Mouse (Mus musculus): ENCODE results near the gene Fnd3c2. TPM values are rescaled to one million over a fixed set of nuclear protein-coding genes. Genes with fewer than 3 reads are reported as not detected.
A peak's percentile ranks its signal among the peaks of the same experiment; 100 is the strongest.
"Not testable (repeated sequence)": the region's sequence is repeated elsewhere in the genome, so short reads cannot be mapped to it uniquely, and the experiment has no call there.

Gene Fnd3c2
- not detected in 2 replicates for polyA plus RNA-seq (2016; fragmentation: Nextera tagmentation; extraction: Ambion mirVana)

- Histone ChIP-seq H3K4me1 (no peaks in the 10 kb centered on the region), H3K36me3 (no peaks in the 10 kb centered on the region), H3K9ac (no peak within 1 kb of the TSS), H3K9me3 (no peaks in the 10 kb centered on the region), H3K4me3 (no peak within 1 kb of the TSS), H3K4me2 (replicated peaks) (no peak within 1 kb of the TSS), H3K27me3 (no peaks in the 10 kb centered on the region), H3K27ac (no peak within 1 kb of the TSS)
- no peak for ATAC-seq (ENCODE audit: insufficient number of reproducible peaks, insufficient read depth, low FRiP score, low TSS enrichment)
- WGBS = 86% methylated on average over 4 of the region's 4 CpGs
Measured at GRCm38 (mm10) chrX:106255276-106255675, at the start of gene Fnd3c2. Gene Fnd3c2 (minus strand): TSS chrX:106255376.

GRCm38 (mm10) chrX:106284441-106284840 lies 29.3 kb upstream of the Fnd3c2 start:
- ATAC-seq (ENCODE audit: insufficient number of reproducible peaks, insufficient read depth, low FRiP score, low TSS enrichment) = no peak
- H3K27ac ChIP-seq = no peak overlapping the region
- WGBS = 77% methylated on average over 2 of the region's 2 CpGs

GRCm38 (mm10) chrX:106221058-106221457 lies 34.1 kb downstream of the Fnd3c2 start, which contains the start of gene Taf9b:
Gene Taf9b (minus strand): TSS chrX:106221158.
- Histone ChIP-seq H3K36me3 (no peaks in the 10 kb centered on the region), H3K4me2 (replicated peaks) (peak within 1 kb of the TSS; percentile 46), H3K9me3 (no peaks in the 10 kb centered on the region), H3K4me1 (no peaks in the 10 kb centered on the region), H3K27me3 (no peaks in the 10 kb centered on the region), H3K4me3 (peak within 1 kb of the TSS; percentile 46), H3K27ac (no peak within 1 kb of the TSS), H3K9ac (no peak within 1 kb of the TSS)
- 94% methylated on average over 25 of the region's 25 CpGs for WGBS
- no peak for ATAC-seq (ENCODE audit: insufficient number of reproducible peaks, insufficient read depth, low FRiP score, low TSS enrichment)

More at GRCm38 (mm10) chrX:106284441-106284840, 29.3 kb upstream of the Fnd3c2 start:
- H3K4me2 ChIP-seq (replicated peaks) = no peak overlapping the region
- no peaks in the 10 kb centered on the region for H3K4me1 ChIP-seq
- no peaks in the 10 kb centered on the region for H3K9me3 ChIP-seq
- no peaks in the 10 kb centered on the region for H3K27me3 ChIP-seq
- no peaks in the 10 kb centered on the region for H3K36me3 ChIP-seq
- H3K4me3 ChIP-seq = no peak overlapping the region
- H3K9ac ChIP-seq = no peak overlapping the region

GRCm38 (mm10) chrX:106219171-106220032 lies 35.8 kb downstream of the Fnd3c2 start:
- Histone ChIP-seq H3K4me1 (no peaks in the 10 kb centered on the region), H3K27me3 (no peaks in the 10 kb centered on the region), H3K9ac (peak overlapping the region; percentile 49; the same call in 1 of the 2 replicates), H3K27ac (peak overlapping the region; percentile 60), H3K36me3 (no peaks in the 10 kb centered on the region), H3K4me2 (replicated peaks) (peak overlapping the region; percentile 46), H3K9me3 (no peaks in the 10 kb centered on the region), H3K4me3 (peak overlapping the region; percentile 46)
- peak; percentile 90 for ATAC-seq (ENCODE audit: insufficient number of reproducible peaks, insufficient read depth, low FRiP score, low TSS enrichment)
- WGBS = 19% methylated on average over 56 of the region's 60 CpGs

GRCm38 (mm10) chrX:106209100-106209499 lies 46.1 kb downstream of the Fnd3c2 start:
- no peaks in the 10 kb centered on the region for H3K36me3 ChIP-seq
- H3K4me3 ChIP-seq = no peak overlapping the region
- ATAC-seq (ENCODE audit: insufficient number of reproducible peaks, insufficient read depth, low FRiP score, low TSS enrichment) = no peak
- WGBS = 81% methylated on average over 2 of the region's 2 CpGs
- no peak overlapping the region for H3K9ac ChIP-seq
- H3K9me3 ChIP-seq = no peaks in the 10 kb centered on the region
- H3K27me3 ChIP-seq = no peaks in the 10 kb centered on the region
- H3K4me1 ChIP-seq = no peaks in the 10 kb centered on the region
- H3K4me2 ChIP-seq (replicated peaks) = no peak overlapping the region
- H3K27ac ChIP-seq = no peak overlapping the region

GRCm38 (mm10) chrX:106198904-106199303 lies 56.3 kb downstream of the Fnd3c2 start:
- H3K9me3 ChIP-seq = no peaks in the 10 kb centered on the region
- H3K4me1 ChIP-seq = no peaks in the 10 kb centered on the region
- H3K4me2 ChIP-seq (replicated peaks) = no peak overlapping the region
- whole genome bisulfite sequencing = 89% methylated on average over 5 of the region's 5 CpGs
- no peaks in the 10 kb centered on the region for H3K27me3 ChIP-seq
- peaks cover 34% of the 10 kb centered on the region for H3K36me3 ChIP-seq
- ATAC-seq (ENCODE audit: insufficient number of reproducible peaks, insufficient read depth, low FRiP score, low TSS enrichment) = no peak
- no peak overlapping the region for H3K9ac ChIP-seq
- H3K4me3 ChIP-seq = no peak overlapping the region
- no peak overlapping the region for H3K27ac ChIP-seq

GRCm38 (mm10) chrX:106197308-106197707 lies 57.9 kb downstream of the Fnd3c2 start:
- H3K27me3 ChIP-seq = no peaks in the 10 kb centered on the region
- H3K9ac ChIP-seq = no peak overlapping the region
- peaks cover 30% of the 10 kb centered on the region for H3K36me3 ChIP-seq
- no peak overlapping the region for H3K4me2 ChIP-seq (replicated peaks)
- no peaks in the 10 kb centered on the region for H3K4me1 ChIP-seq
- H3K27ac ChIP-seq = no peak overlapping the region
- 68% methylated on average over 5 of the region's 5 CpGs for WGBS
- no peak for ATAC-seq (ENCODE audit: insufficient number of reproducible peaks, insufficient read depth, low FRiP score, low TSS enrichment)
- no peak overlapping the region for H3K4me3 ChIP-seq
- no peaks in the 10 kb centered on the region for H3K9me3 ChIP-seq

GRCm38 (mm10) chrX:106194361-106194760 lies 60.8 kb downstream of the Fnd3c2 start:
- 87% methylated on average over 6 of the region's 6 CpGs for WGBS

GRCm38 (mm10) chrX:106190091-106190490 lies 65.1 kb downstream of the Fnd3c2 start:
- Histone ChIP-seq H3K4me2 (replicated peaks) (peak overlapping the region; percentile 62), H3K9ac (no peak overlapping the region), H3K9me3 (no peaks in the 10 kb centered on the region), H3K4me3 (0 out of 2 replicates have a peak overlapping the region, but pooled peaks have one; percentile 7), H3K27me3 (0 out of 2 replicates have a peak, but pooled peaks cover 4% of the 10 kb centered on the region), H3K27ac (no peak overlapping the region), H3K36me3 (peaks cover 3% of the 10 kb centered on the region; the same call in 1 of the 2 replicates), H3K4me1 (peaks cover 12% of the 10 kb centered on the region)
- ATAC-seq (ENCODE audit: insufficient number of reproducible peaks, insufficient read depth, low FRiP score, low TSS enrichment) = no peak
- 32% methylated on average over 4 of the region's 4 CpGs for WGBS

More at GRCm38 (mm10) chrX:106194361-106194760, 60.8 kb downstream of the Fnd3c2 start:
- not testable (repeated sequence) for H3K27me3 ChIP-seq; H3K4me1 ChIP-seq; ATAC-seq (ENCODE audit: insufficient number of reproducible peaks, insufficient read depth, low FRiP score, low TSS enrichment); H3K9ac ChIP-seq; H3K4me3 ChIP-seq; H3K9me3 ChIP-seq; H3K27ac ChIP-seq; H3K4me2 ChIP-seq (replicated peaks)
- peaks cover 18% of the 10 kb centered on the region for H3K36me3 ChIP-seq

- no peak for ATAC-seq (ENCODE audit: insufficient number of reproducible peaks, insufficient read depth, low FRiP score, low TSS enrichment)
- H3K9ac ChIP-seq = no peak overlapping the region
- peaks cover 4% of the 10 kb centered on the region; the same call in 1 of the 2 replicates for H3K27me3 ChIP-seq
- no peaks in the 10 kb centered on the region for H3K9me3 ChIP-seq
- 50% methylated on average over 5 of the region's 5 CpGs for WGBS
- H3K4me2 ChIP-seq (replicated peaks) = peak overlapping the region; percentile 62
- peaks cover 12% of the 10 kb centered on the region for H3K4me1 ChIP-seq
- no peaks in the 10 kb centered on the region; the same call in 1 of the 2 replicates for H3K36me3 ChIP-seq
- H3K4me3 ChIP-seq = peak overlapping the region; percentile 51
- no peak overlapping the region for H3K27ac ChIP-seq
Measured at GRCm38 (mm10) chrX:106189356-106189755, 65.8 kb downstream of the Fnd3c2 start.

GRCm38 (mm10) chrX:106187737-106188136 lies 67.4 kb downstream of the Fnd3c2 start:
- Histone ChIP-seq H3K9me3 (no peaks in the 10 kb centered on the region), H3K4me2 (replicated peaks) (peak overlapping the region; percentile 62)

More at GRCm38 (mm10) chrX:106187737-106188136, 67.4 kb downstream of the Fnd3c2 start:
- no peak for ATAC-seq (ENCODE audit: insufficient number of reproducible peaks, insufficient read depth, low FRiP score, low TSS enrichment)
- Histone ChIP-seq H3K27me3 (peaks cover 4% of the 10 kb centered on the region; the same call in 1 of the 2 replicates), H3K4me3 (peak overlapping the region; percentile 51), H3K27ac (peak overlapping the region; percentile 76), H3K9ac (peak overlapping the region; percentile 62), H3K36me3 (no peaks in the 10 kb centered on the region), H3K4me1 (peaks cover 12% of the 10 kb centered on the region)
- 26% methylated on average over 12 of the region's 12 CpGs for whole genome bisulfite sequencing
